Mouse (Mus musculus) kidney, adult 2 months (tissue): Measurements from ENCODE around the gene Pgap2.

Source experiments
- CTCF ChIP-seq: fragments of 200-500 bp; conservative IDR thresholded peaks from 2 replicates; pipeline ENCODE4 v1.5.1; 2011; ENCODE audit warnings: low read depth, mild to moderate bottlenecking, control low read depth, low read length, moderate library complexity, mixed read lengths; ENCODE audit not compliant: insufficient read depth, insufficient read length
- POLR2A ChIP-seq: fragments of 200-500 bp; IDR thresholded peaks from one replicate; pipeline ENCODE4 v1.6.1; 2011; ENCODE audit warnings: low read depth, low read length, control low read depth

GRCm38 (mm10) chr7:102258753-102259152 lies 48.7 kb downstream of the Pgap2 start:
- TF ChIP-seq CTCF (no peak), POLR2A (no peak)
